Mouse (Mus musculus): ENCODE results near the gene Prn. TPM values are rescaled to one million over a fixed set of nuclear protein-coding genes. Genes with fewer than 3 reads are reported as not detected.

Gene Prn
- total and polyA plus RNA-seq, 2 experiments: not detected

DNA sequence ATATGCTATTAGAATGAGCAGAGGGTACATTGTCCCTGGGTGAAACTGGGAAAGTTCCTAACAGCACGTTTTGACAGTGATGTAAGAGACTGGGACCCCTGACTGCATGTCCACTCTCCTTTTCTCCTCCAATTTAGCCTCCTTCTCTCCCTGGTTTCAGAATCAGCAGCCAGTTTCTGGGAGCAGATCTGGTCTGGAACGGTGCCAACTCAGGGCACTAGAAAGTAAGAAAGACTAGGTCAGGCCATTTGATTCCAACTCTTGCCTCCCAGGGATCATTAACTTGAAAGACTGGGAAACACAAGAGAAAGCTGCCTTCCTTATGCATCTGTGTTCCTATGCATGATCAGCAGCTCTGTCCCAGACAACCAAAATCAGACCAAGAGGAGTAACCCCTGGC, 42.7 kb downstream of the Prn start:
- H3K4me3 ChIP-seq (ENCODE audit: insufficient read depth, low read depth, low read length): no peak overlapping the region
- no peak for TF ChIP-seq POLR2A (IDR thresholded peaks at IDR 0.05; ENCODE audit: extremely low read depth, insufficient read depth, low read length)
- H3K36me3 ChIP-seq (ENCODE audit: control insufficient read depth, insufficient read depth, low read length): no peaks in the 10 kb centered on the region
- no peaks in the 10 kb centered on the region; the same call in 1 of the 2 replicates for H3K4me1 ChIP-seq (ENCODE audit: control insufficient read depth, insufficient read depth, low read length)
- DNase-seq (ENCODE audit: extremely low read depth, low read depth, low spot score): no peak
- no peak overlapping the region for H3K9ac ChIP-seq (ENCODE audit: low read depth, low read length)
- H3K27me3 ChIP-seq (ENCODE audit: control insufficient read depth, insufficient read depth, low read length): 0 out of 2 replicates have a peak, but pooled peaks cover 5% of the 10 kb centered on the region
- H3K79me2 ChIP-seq (ENCODE audit: control insufficient read depth, insufficient read depth, low read length): no peaks in the 10 kb centered on the region
- no peak overlapping the region for H3K27ac ChIP-seq (replicated peaks; ENCODE audit: insufficient read depth, low read depth, low read length)
- 40% methylated on average over 2 of the region's 2 CpGs for WGBS

- TF ChIP-seq CTCF (IDR thresholded peaks at IDR 0.05; ENCODE audit: low read depth, low read length) (no peak), POLR2A (IDR thresholded peaks at IDR 0.05; ENCODE audit: extremely low read depth, insufficient read depth, low read length) (no peak)
- Histone ChIP-seq H3K4me3 (ENCODE audit: insufficient read depth, low read depth, low read length) (no peak overlapping the region), H3K27me3 (ENCODE audit: control insufficient read depth, insufficient read depth, low read length) (0 out of 2 replicates have a peak, but pooled peaks cover 5% of the 10 kb centered on the region), H3K9ac (ENCODE audit: low read depth, low read length) (no peak overlapping the region), H3K36me3 (ENCODE audit: control insufficient read depth, insufficient read depth, low read length) (no peaks in the 10 kb centered on the region), H3K4me1 (ENCODE audit: control insufficient read depth, insufficient read depth, low read length) (no peaks in the 10 kb centered on the region; the same call in 1 of the 2 replicates), H3K79me2 (ENCODE audit: control insufficient read depth, insufficient read depth, low read length) (no peaks in the 10 kb centered on the region), H3K27ac (replicated peaks; ENCODE audit: insufficient read depth, low read depth, low read length) (no peak overlapping the region)
- DNase-seq (ENCODE audit: extremely low read depth, low read depth, low spot score): peak; percentile 31
- WGBS: 14% methylated on average over 29 of the region's 29 CpGs
These were observed 43.3 kb downstream of the Prn start for GRCm38 (mm10) chr2:131952961-131953538.

DNA sequence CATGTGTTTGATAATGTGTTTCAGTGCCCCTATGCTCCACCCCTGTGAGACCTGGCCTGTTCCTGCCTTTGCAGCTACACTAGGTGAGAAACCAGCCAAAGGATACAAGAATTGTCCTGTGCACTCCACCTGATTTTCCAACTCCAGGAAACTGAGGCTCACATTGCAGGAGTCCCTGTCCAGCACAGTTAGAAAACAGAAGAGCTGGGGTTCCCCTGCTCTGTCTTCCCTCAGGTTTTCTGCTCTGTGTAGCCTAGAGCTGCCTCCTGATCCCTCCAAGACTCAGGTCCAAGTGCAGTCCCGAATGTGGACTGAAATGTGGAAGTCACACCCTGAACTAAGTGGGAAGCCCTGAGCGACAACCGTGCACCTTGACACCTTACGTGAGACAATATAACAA, 44.0 kb downstream of the Prn start:
- no peak for DNase-seq (ENCODE audit: extremely low read depth, low read depth, low spot score)
- 94% methylated on average over 4 of the region's 4 CpGs for WGBS
- no peaks in the 10 kb centered on the region; the same call in 1 of the 2 replicates for H3K4me1 ChIP-seq (ENCODE audit: control insufficient read depth, insufficient read depth, low read length)

GRCm38 (mm10) chr2:131954835-131955234, 45.1 kb downstream of the Prn start:
- no peaks in the 10 kb centered on the region for H3K79me2 ChIP-seq (ENCODE audit: control insufficient read depth, insufficient read depth, low read length)
- WGBS: 47% methylated on average over 9 of the region's 9 CpGs
- DNase-seq (ENCODE audit: extremely low read depth, low read depth, low spot score): peak; percentile 29
- H3K4me1 ChIP-seq (ENCODE audit: control insufficient read depth, insufficient read depth, low read length): no peaks in the 10 kb centered on the region; the same call in 1 of the 2 replicates
- no peak overlapping the region for H3K27ac ChIP-seq (replicated peaks; ENCODE audit: insufficient read depth, low read depth, low read length)
- TF ChIP-seq POLR2A (IDR thresholded peaks at IDR 0.05; ENCODE audit: extremely low read depth, insufficient read depth, low read length) (no peak), CTCF (IDR thresholded peaks at IDR 0.05; ENCODE audit: low read depth, low read length) (no peak)
- no peak overlapping the region for H3K9ac ChIP-seq (ENCODE audit: low read depth, low read length)
- no peak overlapping the region for H3K4me3 ChIP-seq (ENCODE audit: insufficient read depth, low read depth, low read length)
- H3K36me3 ChIP-seq (ENCODE audit: control insufficient read depth, insufficient read depth, low read length): no peaks in the 10 kb centered on the region
- 0 out of 2 replicates have a peak, but pooled peaks cover 5% of the 10 kb centered on the region for H3K27me3 ChIP-seq (ENCODE audit: control insufficient read depth, insufficient read depth, low read length)

More for the DNA sequence above, 44.0 kb downstream of the Prn start:
- H3K27ac ChIP-seq (replicated peaks; ENCODE audit: insufficient read depth, low read depth, low read length): no peak overlapping the region
- H3K4me3 ChIP-seq (ENCODE audit: insufficient read depth, low read depth, low read length): no peak overlapping the region
- TF ChIP-seq CTCF (IDR thresholded peaks at IDR 0.05; ENCODE audit: low read depth, low read length) (no peak), POLR2A (IDR thresholded peaks at IDR 0.05; ENCODE audit: extremely low read depth, insufficient read depth, low read length) (no peak)
- no peak overlapping the region for H3K9ac ChIP-seq (ENCODE audit: low read depth, low read length)
- H3K79me2 ChIP-seq (ENCODE audit: control insufficient read depth, insufficient read depth, low read length): no peaks in the 10 kb centered on the region
- H3K27me3 ChIP-seq (ENCODE audit: control insufficient read depth, insufficient read depth, low read length): 0 out of 2 replicates have a peak, but pooled peaks cover 5% of the 10 kb centered on the region
- no peaks in the 10 kb centered on the region for H3K36me3 ChIP-seq (ENCODE audit: control insufficient read depth, insufficient read depth, low read length)

DNA sequence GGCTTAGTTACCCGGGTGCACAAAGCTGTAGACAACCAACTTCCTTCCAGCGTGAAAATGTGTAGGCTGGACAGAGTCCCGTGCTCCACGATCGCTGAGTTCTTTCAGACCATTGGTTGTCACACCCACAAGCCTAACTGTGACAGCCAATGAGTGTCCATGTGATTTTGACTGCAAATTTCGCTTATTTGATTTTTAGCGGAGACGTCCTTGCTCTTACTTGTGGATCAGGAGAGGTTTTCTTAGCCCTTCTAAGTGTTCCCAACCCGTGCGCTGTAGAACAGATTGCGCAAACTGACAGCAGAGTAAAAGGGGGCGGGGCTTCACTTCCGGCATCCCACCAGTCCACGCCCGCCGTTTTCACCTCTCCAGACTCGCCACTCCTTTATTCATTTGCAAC, 45.5 kb downstream of the Prn start:
- Histone ChIP-seq H3K9ac (ENCODE audit: low read depth, low read length) (no peak overlapping the region), H3K27me3 (ENCODE audit: control insufficient read depth, insufficient read depth, low read length) (0 out of 2 replicates have a peak, but pooled peaks cover 5% of the 10 kb centered on the region), H3K4me3 (ENCODE audit: insufficient read depth, low read depth, low read length) (no peak overlapping the region), H3K4me1 (ENCODE audit: control insufficient read depth, insufficient read depth, low read length) (no peaks in the 10 kb centered on the region; the same call in 1 of the 2 replicates), H3K27ac (replicated peaks; ENCODE audit: insufficient read depth, low read depth, low read length) (no peak overlapping the region), H3K36me3 (ENCODE audit: control insufficient read depth, insufficient read depth, low read length) (no peaks in the 10 kb centered on the region), H3K79me2 (ENCODE audit: control insufficient read depth, insufficient read depth, low read length) (no peaks in the 10 kb centered on the region)
- TF ChIP-seq CTCF (IDR thresholded peaks at IDR 0.05; ENCODE audit: low read depth, low read length) (no peak), POLR2A (IDR thresholded peaks at IDR 0.05; ENCODE audit: extremely low read depth, insufficient read depth, low read length) (no peak)
- DNase-seq (ENCODE audit: extremely low read depth, low read depth, low spot score): peak; percentile 18
- WGBS: 7% methylated on average over 17 of the region's 17 CpGs

Data from liver, adult 2 months (tissue).